Mouse (Mus musculus) liver, adult (tissue): ENCODE data around the gene Igfbp2.
A peak's percentile ranks its signal among the peaks of the same experiment; 100 is the strongest.

Experiments used
- GATA4 ChIP-seq: IDR thresholded peaks from 2 replicates; pipeline ENCODE4 v1.6.1; 2014; ENCODE audit warnings: mild to moderate bottlenecking, low read length; ENCODE audit not compliant: insufficient replicate concordance

Igfbp2 gene

GRCm38 (mm10) chr1:72809304-72809703, 15.0 kb upstream of the Igfbp2 start:
- TF ChIP-seq GATA4, result peak; percentile 85; the same call in 1 of the 2 replicates

- TF ChIP-seq GATA4, result peak; percentile 12; the same call in 1 of the 2 replicates
Measured at GRCm38 (mm10) chr1:72809951-72810675, 14.2 kb upstream of the Igfbp2 start.

DNA sequence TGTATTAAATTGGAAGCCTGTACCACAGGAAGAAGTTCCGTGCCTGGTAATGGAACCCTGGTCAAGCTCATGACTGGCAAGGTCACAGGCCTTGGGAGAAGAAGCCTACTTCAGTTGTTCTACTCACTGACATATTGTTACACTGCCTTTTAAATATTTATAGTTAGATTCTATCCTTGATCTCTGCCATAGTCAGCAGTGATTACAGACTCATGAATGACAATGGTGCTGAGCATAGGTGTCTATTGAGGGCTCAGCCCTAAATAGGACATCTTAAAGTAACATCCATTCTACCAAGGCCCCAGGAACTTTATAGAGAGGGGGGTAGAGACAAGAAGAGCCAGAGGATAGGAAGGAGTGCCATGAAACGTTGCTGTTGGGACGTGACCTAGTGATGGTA, 13.2 kb upstream of the Igfbp2 start:
- no peak for TF ChIP-seq GATA4

DNA sequence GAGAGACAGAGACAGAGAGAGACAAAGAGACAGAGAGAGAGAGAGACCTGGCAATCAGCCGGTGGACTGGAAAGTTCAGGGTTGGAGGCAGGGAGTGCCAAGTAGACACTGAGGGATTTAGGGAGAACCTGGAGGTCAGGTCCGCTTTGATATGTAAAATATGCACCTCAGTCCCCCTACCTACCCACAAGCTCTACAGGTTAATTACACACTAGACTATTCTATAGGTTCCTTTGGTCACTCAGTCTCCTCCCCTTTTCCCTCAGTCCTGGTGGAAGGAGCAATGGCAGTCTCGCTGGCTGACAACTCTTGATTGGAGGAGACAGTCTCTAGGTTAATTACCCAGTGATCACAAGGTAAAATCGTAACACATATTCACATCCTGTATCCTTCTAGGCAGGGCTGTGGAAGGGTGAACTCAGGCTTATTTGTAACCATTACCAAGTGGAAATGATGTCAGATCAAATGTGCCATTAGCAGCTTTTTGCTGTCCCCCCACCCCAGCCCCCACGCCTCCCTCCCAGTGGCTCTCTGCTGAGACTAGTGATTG, 11.1 kb upstream of the Igfbp2 start:
- TF ChIP-seq GATA4, result no peak

- TF ChIP-seq GATA4, result no peak
Measured at GRCm38 (mm10) chr1:72813639-72814403, 10.5 kb upstream of the Igfbp2 start.

- TF ChIP-seq GATA4, result no peak
Measured at GRCm38 (mm10) chr1:72815184-72815583, 9.1 kb upstream of the Igfbp2 start.

DNA sequence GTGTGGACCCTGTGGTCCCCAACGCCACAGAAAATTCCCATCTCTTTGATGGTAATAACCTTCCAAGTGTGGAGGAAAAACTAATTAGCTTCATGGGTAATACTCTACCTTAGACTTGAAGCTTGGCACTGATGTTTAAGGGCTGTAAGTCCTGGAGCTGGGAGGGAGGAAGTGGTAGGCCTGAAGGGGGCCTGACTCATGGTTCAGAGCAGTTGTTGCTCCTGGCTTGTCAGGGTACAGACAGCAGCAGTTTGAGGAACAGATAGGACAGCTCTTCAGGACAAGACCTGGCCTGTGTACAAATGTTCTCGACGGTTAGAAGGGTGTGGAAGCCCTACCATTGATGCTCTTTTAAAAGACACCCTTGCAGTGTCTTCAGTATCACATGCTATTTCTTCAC, 8.7 kb upstream of the Igfbp2 start:
- TF ChIP-seq GATA4, result no peak

DNA sequence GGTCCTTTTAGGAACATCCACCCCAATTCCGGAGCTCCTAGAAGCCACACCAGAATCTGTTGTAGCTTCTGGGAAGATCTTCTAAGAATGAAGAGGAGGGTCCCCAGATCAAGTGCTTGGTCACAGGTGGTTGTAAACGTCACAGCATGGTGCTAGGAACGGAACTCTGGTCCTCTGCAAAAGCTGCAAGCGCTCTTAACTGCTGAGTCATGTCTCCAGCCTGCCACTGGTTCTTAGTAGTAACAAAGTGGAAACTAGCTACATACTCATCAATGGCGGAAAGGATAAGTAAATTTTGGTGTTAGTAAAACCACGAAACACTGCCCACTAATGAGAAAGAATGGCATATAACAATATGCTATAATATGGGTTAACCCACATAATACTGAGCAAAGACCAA, 4.3 kb upstream of the Igfbp2 start:
- TF ChIP-seq GATA4, result no peak

- TF ChIP-seq GATA4, result no peak
Measured at GRCm38 (mm10) chr1:72822893-72823292, 1.4 kb upstream of the Igfbp2 start.

DNA sequence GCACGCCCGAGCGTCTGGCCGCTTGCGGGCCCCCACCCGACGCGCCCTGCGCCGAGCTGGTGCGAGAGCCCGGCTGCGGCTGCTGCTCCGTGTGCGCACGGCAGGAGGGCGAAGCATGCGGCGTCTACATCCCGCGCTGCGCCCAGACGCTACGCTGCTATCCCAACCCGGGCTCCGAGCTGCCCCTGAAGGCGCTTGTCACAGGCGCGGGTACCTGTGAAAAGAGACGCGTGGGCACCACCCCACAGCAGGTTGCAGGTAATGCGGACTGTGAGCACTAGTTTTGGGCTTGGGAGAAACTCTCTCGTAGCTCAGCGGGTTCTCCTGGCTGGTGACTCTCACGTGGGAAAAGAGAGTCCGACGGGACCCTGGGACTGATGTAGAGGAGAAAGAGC, 401 bp downstream of the Igfbp2 start:
- TF ChIP-seq GATA4, result no peak

DNA sequence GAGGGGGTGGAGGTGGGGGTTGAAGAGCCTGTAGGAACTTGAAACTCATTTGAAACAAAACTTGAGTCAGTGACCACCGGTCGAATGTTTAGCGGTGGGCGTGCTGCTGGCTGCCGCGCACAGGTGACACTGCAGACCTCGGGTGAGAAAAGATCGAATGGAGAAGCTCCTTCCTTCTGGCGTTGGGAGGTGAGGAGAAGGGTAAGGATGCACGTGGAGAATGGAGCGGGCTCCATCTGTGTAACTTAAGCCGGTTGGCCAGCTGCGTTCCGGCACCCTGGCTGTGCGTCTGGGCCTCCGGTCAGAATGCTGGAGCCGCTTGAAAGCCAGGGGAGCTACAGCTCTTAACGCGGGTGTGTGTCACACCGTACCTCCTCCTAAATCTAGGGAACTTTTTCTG, 983 bp downstream of the Igfbp2 start:
- TF ChIP-seq GATA4, result no peak

- TF ChIP-seq GATA4, result no peak
Measured at GRCm38 (mm10) chr1:72825921-72826320, 1.6 kb downstream of the Igfbp2 start.

DNA sequence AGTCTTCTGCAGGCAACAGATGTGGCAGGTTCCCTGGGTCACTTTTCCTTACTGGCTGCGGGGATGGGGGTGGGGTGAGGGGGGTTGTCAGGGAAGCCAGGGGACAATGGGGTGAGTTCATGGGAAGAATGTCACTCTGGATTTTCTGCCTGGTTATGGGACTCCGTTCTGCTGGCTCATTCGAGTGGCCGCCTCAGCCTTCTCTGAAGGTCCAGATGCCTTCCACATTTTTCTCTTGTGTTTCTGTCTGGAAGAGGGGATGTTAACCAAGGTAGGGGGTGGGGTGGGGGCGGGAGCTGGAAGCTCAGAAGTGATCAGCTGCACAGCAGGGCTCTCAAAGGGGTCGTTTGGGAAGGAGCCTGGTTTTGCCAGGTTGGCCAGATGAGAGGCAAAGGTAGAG, 2.1 kb downstream of the Igfbp2 start:
- no peak for TF ChIP-seq GATA4

DNA sequence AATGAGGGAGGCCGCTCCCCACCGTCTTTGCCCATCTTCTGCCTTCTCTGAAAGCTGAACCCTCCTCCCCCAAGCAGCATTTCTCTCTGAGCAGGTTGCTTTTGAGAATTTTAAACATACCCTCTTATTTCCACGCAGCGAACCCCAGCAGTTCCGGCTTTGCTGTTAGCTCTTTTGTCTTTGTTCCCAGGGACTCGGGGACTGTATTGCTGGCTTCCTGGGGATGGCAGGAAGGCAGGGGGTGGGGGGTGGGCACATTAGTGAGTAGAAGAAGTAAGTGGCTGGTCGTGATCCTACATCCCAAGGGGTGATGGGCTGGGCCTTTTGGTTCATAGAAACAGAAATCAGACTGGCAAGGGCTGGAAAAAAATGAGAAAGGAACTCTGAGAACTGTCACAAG, 2.6 kb downstream of the Igfbp2 start:
- no peak for TF ChIP-seq GATA4

GRCm38 (mm10) chr1:72827411-72828315, 3.4 kb downstream of the Igfbp2 start:
- TF ChIP-seq GATA4, result no peak
